Mouse (Mus musculus): ENCODE measurements around the gene Ncoa1.
A peak's percentile ranks its signal among the peaks of the same experiment; 100 is the strongest.
"Not testable (repeated sequence)": the region's sequence is repeated elsewhere in the genome, so short reads cannot be mapped to it uniquely, and the experiment has no call there.

Gene Ncoa1

GRCm38 (mm10) chr12:4313824-4314223 is 163.2 kb downstream of the Ncoa1 start:
- DNase-seq (ENCODE audit: low spot score in 2 of 2) = no peak

GRCm38 (mm10) chr12:4306712-4307313 is 170.2 kb downstream of the Ncoa1 start:
- DNase-seq (ENCODE audit: low spot score in 2 of 2) = no peak

- no peak for DNase-seq (ENCODE audit: low spot score in 2 of 2)
Measured at GRCm38 (mm10) chr12:4299300-4299699, 177.7 kb downstream of the Ncoa1 start.

- DNase-seq (ENCODE audit: low spot score in 2 of 2) = no peak
Measured at GRCm38 (mm10) chr12:4298626-4299025, 178.4 kb downstream of the Ncoa1 start.

GRCm38 (mm10) chr12:4295881-4296280 is 181.1 kb downstream of the Ncoa1 start:
- DNase-seq (ENCODE audit: low spot score in 2 of 2) = no peak

GRCm38 (mm10) chr12:4295281-4295680 is 181.7 kb downstream of the Ncoa1 start:
- no peak for DNase-seq (ENCODE audit: low spot score in 2 of 2)

GRCm38 (mm10) chr12:4293813-4294212 is 183.2 kb downstream of the Ncoa1 start:
- DNase-seq (ENCODE audit: low spot score in 2 of 2) = no peak

GRCm38 (mm10) chr12:4285186-4285585 is 191.8 kb downstream of the Ncoa1 start:
- DNase-seq (ENCODE audit: low spot score in 2 of 2) = no peak

- no peak for DNase-seq (ENCODE audit: low spot score in 2 of 2)
Measured at GRCm38 (mm10) chr12:4279878-4280277, 197.1 kb downstream of the Ncoa1 start.

GRCm38 (mm10) chr12:4278978-4279755 is 197.8 kb downstream of the Ncoa1 start:
- no peak for DNase-seq (ENCODE audit: low spot score in 2 of 2)

GRCm38 (mm10) chr12:4271078-4271477 is 205.9 kb downstream of the Ncoa1 start:
- no peak for DNase-seq (ENCODE audit: low spot score in 2 of 2)

GRCm38 (mm10) chr12:4267765-4268164 is 209.2 kb downstream of the Ncoa1 start:
- DNase-seq (ENCODE audit: low spot score in 2 of 2) = no peak

- DNase-seq (ENCODE audit: low spot score in 2 of 2) = no peak
Measured at GRCm38 (mm10) chr12:4252742-4253655, 224.0 kb downstream of the Ncoa1 start.

GRCm38 (mm10) chr12:4249786-4250185 is 227.2 kb downstream of the Ncoa1 start:
- no peak for DNase-seq (ENCODE audit: low spot score in 2 of 2)

GRCm38 (mm10) chr12:4245742-4246141 is 231.2 kb downstream of the Ncoa1 start:
- no peak for DNase-seq (ENCODE audit: low spot score in 2 of 2)

GRCm38 (mm10) chr12:4243805-4244204 is 233.2 kb downstream of the Ncoa1 start:
- no peak for DNase-seq (ENCODE audit: low spot score in 2 of 2)

- not testable (repeated sequence) for DNase-seq (ENCODE audit: low spot score in 2 of 2)
Measured at GRCm38 (mm10) chr12:4240281-4240680, 236.7 kb downstream of the Ncoa1 start.

GRCm38 (mm10) chr12:4237481-4237880 is 239.5 kb downstream of the Ncoa1 start:
- DNase-seq (ENCODE audit: low spot score in 2 of 2) = no peak

GRCm38 (mm10) chr12:4233572-4234508 is 243.1 kb downstream of the Ncoa1 start, which contains the start of the genes Ptrhd1 and Cenpo:
Gene Ptrhd1, plus strand, starts transcription at chr12:4234027.
Gene Cenpo, minus strand, starts transcription at chr12:4234294.
- DNase-seq (ENCODE audit: low spot score in 2 of 2) = peak; percentile 96 to 98

GRCm38 (mm10) chr12:4232777-4233176 is 244.2 kb downstream of the Ncoa1 start:
- DNase-seq (ENCODE audit: low spot score in 2 of 2) = no peak

- DNase-seq (ENCODE audit: low spot score in 2 of 2) = peak in 1 of 2 experiments; percentile 5
Measured at GRCm38 (mm10) chr12:4230156-4230555, 246.8 kb downstream of the Ncoa1 start.
